In genomic region chr17:89864996-89865395, GRCm38 (mm10) we compare ENCODE assay signal across 22 mouse cellular contexts. TPM values are rescaled to one million over a fixed set of nuclear protein-coding genes. Genes with fewer than 3 reads are reported as not detected.
DNase-seq lines count a peak whose midpoint lies in the region; ATAC-seq lines count a peak whose summit lies in the region.
"Had no signal": no experiment of that assay in that cellular context is flagged by ENCODE, and none has a peak within 500 bp of the region (broad histone marks: within the 10 kb centered on the region; RNA-seq: fewer than 3 reads in every experiment).

No protein-coding gene starts in this region.

- H3K9ac ChIP-seq in forebrain, embryonic 13.5 days = no peak overlapping the region
- H3K9ac ChIP-seq in forebrain, embryonic 11.5 days (ENCODE audit: low read length) = no peak overlapping the region
- H3K9ac ChIP-seq in neural tube, embryonic 11.5 days (ENCODE audit: low read length) = no peak overlapping the region
- H3K9ac ChIP-seq in neural tube, embryonic 15.5 days (replicated peaks) = no peak overlapping the region
- H3K9ac ChIP-seq: limb, embryonic 12.5 days; liver, postnatal 0 days had no signal

- peak; percentile 88 for ATAC-seq in forebrain, embryonic 13.5 days
- no peak for ATAC-seq in forebrain, embryonic 11.5 days (replicated peaks; ENCODE audit: low FRiP score)
- ATAC-seq in neural tube, embryonic 11.5 days (ENCODE audit: insufficient read depth, low FRiP score, low TSS enrichment) = peak; percentile 60; the same call in 1 of the 2 replicates
- ATAC-seq in neural tube, embryonic 15.5 days (ENCODE audit: low FRiP score) = no peak
- ATAC-seq: hindbrain, postnatal 0 days; intestine, embryonic 16.5 days; liver, postnatal 0 days; lung, postnatal 0 days had no signal

- no peak overlapping the region for H3K4me2 ChIP-seq in forebrain, embryonic 13.5 days
- no peak overlapping the region for H3K4me2 ChIP-seq in forebrain, embryonic 11.5 days (ENCODE audit: low read depth, low read length, severe bottlenecking)
- H3K4me2 ChIP-seq in neural tube, embryonic 11.5 days (ENCODE audit: low read depth) = no peak overlapping the region
- no peak overlapping the region for H3K4me2 ChIP-seq in neural tube, embryonic 15.5 days
- H3K4me2 ChIP-seq: heart, embryonic 11.5 days; limb, embryonic 12.5 days; liver, embryonic 11.5 days had no signal

- no peaks in the 10 kb centered on the region for H3K27me3 ChIP-seq in forebrain, embryonic 13.5 days
- H3K27me3 ChIP-seq in forebrain, embryonic 11.5 days (ENCODE audit: control insufficient read depth, insufficient read depth, low read length) = no peaks in the 10 kb centered on the region
- H3K27me3 ChIP-seq in neural tube, embryonic 11.5 days (ENCODE audit: control insufficient read depth, insufficient read depth, low read length) = no peaks in the 10 kb centered on the region
- no peaks in the 10 kb centered on the region for H3K27me3 ChIP-seq in neural tube, embryonic 15.5 days (replicated peaks)
- H3K27me3 ChIP-seq: limb, embryonic 12.5 days had no signal

- 48% methylated on average over 3 of the region's 3 CpGs for WGBS in forebrain, embryonic 13.5 days
- 78% methylated on average over 3 of the region's 3 CpGs for WGBS in forebrain, embryonic 11.5 days
- 75% methylated on average over 3 of the region's 3 CpGs for WGBS in neural tube, embryonic 11.5 days
- 32% methylated on average over 3 of the region's 3 CpGs for WGBS in neural tube, embryonic 15.5 days

- H3K4me3 ChIP-seq in forebrain, embryonic 13.5 days = no peak overlapping the region
- H3K4me3 ChIP-seq in forebrain, embryonic 11.5 days (ENCODE audit: low read depth, low read length) = no peak overlapping the region
- no peak overlapping the region for H3K4me3 ChIP-seq in neural tube, embryonic 11.5 days (ENCODE audit: low read depth, low read length)
- H3K4me3 ChIP-seq in neural tube, embryonic 15.5 days (replicated peaks) = no peak overlapping the region
- H3K4me3 ChIP-seq: limb, embryonic 12.5 days had no signal

- H3K4me1 ChIP-seq in forebrain, embryonic 13.5 days = peaks cover 2% of the 10 kb centered on the region; the same call in 1 of the 2 replicates
- H3K4me1 ChIP-seq in forebrain, embryonic 11.5 days (replicated peaks; ENCODE audit: control insufficient read depth, insufficient read depth, low read length) = no peaks in the 10 kb centered on the region
- no peaks in the 10 kb centered on the region for H3K4me1 ChIP-seq in neural tube, embryonic 11.5 days (ENCODE audit: control insufficient read depth, insufficient read depth, low read length)
- H3K4me1 ChIP-seq in neural tube, embryonic 15.5 days = no peaks in the 10 kb centered on the region
- H3K4me1 ChIP-seq: limb, embryonic 12.5 days had no signal

- no peak overlapping the region for H3K27ac ChIP-seq in forebrain, embryonic 13.5 days
- H3K27ac ChIP-seq in forebrain, embryonic 11.5 days (ENCODE audit: low read depth, low read length) = no peak overlapping the region
- no peak overlapping the region for H3K27ac ChIP-seq in neural tube, embryonic 11.5 days (ENCODE audit: low read depth, low read length)
- H3K27ac ChIP-seq in neural tube, embryonic 15.5 days (replicated peaks) = no peak overlapping the region
- H3K27ac ChIP-seq: hindbrain, postnatal 0 days; limb, embryonic 12.5 days; macrophage had no signal

- no peaks in the 10 kb centered on the region for H3K9me3 ChIP-seq in forebrain, embryonic 13.5 days (replicated peaks)
- H3K9me3 ChIP-seq in forebrain, embryonic 11.5 days (ENCODE audit: control insufficient read depth, low read length) = no peaks in the 10 kb centered on the region
- H3K9me3 ChIP-seq in neural tube, embryonic 11.5 days (ENCODE audit: control insufficient read depth, low read length) = no peaks in the 10 kb centered on the region
- H3K9me3 ChIP-seq in neural tube, embryonic 15.5 days (replicated peaks) = no peaks in the 10 kb centered on the region
- H3K9me3 ChIP-seq: limb, embryonic 12.5 days had no signal

- H3K36me3 ChIP-seq in forebrain, embryonic 13.5 days (ENCODE audit: poor library complexity, severe bottlenecking) = no peaks in the 10 kb centered on the region
- no peaks in the 10 kb centered on the region for H3K36me3 ChIP-seq in forebrain, embryonic 11.5 days (ENCODE audit: control insufficient read depth, insufficient read depth, low read length)
- H3K36me3 ChIP-seq in neural tube, embryonic 11.5 days (ENCODE audit: control insufficient read depth, insufficient read depth, low read length) = no peaks in the 10 kb centered on the region
- H3K36me3 ChIP-seq in neural tube, embryonic 15.5 days = no peaks in the 10 kb centered on the region
- H3K36me3 ChIP-seq: limb, embryonic 12.5 days had no signal

- no peak for DNase-seq in forebrain, embryonic 11.5 days (ENCODE audit: low spot score)
- DNase-seq in left cerebral cortex, adult 9 months (ENCODE audit: low spot score in 2 of 2) = peak; percentile 6 to 37
- DNase-seq in left cerebral cortex, adult 18-20 months (ENCODE audit: low spot score in 2 of 2) = no peak
- no peak for DNase-seq in neural tube, embryonic 11.5 days (ENCODE audit: low spot score)
- no peak for DNase-seq in cerebellum, adult 18-20 months
- no peak for DNase-seq in kidney, postnatal 4 days
- DNase-seq: adrenal gland, postnatal 14 days; cerebellum, adult 11 months; cerebellum, postnatal 14 days; gastrocnemius, postnatal 10 days; kidney, adult 9 months; kidney, postnatal 14 days; liver, postnatal 0 days had no signal

RNA-seq across cellular contexts. Expression of gene Gm10184, which starts 45.3 kb away (rescaled TPM):
- polyA plus RNA-seq in forebrain, embryonic 13.5 days (2015; fragmentation: Nextera tagmentation; extraction: Ambion mirVana) = 68.5 and 68.6 TPM in 2 replicates
- polyA plus RNA-seq in forebrain, embryonic 11.5 days (2014; fragmentation: Nextera tagmentation; extraction: Ambion mirVana) = 88.9 and 102 TPM in 2 replicates
- 1 to 10 TPM; 7.8 to 9.9 TPM for total RNA-seq in left cerebral cortex, adult 18-20 months (2021)
- 70.9 and 77.2 TPM in 2 replicates for polyA plus RNA-seq in neural tube, embryonic 11.5 days (2014; fragmentation: Nextera tagmentation; extraction: Ambion mirVana)
- polyA plus RNA-seq in neural tube, embryonic 15.5 days (2015; fragmentation: Nextera tagmentation; extraction: Ambion mirVana) = 21.8 and 23.0 TPM in 2 replicates

Comparison
In these comparisons a context has a peak if more than half of its experiments do, and no peak if none do; other contexts are left out.
1. ATAC-seq: peak in forebrain, embryonic 13.5 days (single experiment) and neural tube, embryonic 11.5 days (single experiment); none in forebrain, embryonic 11.5 days (single experiment) and neural tube, embryonic 15.5 days (single experiment).
2. DNase-seq: peak in left cerebral cortex, adult 9 months (2 of 2); none in forebrain, embryonic 11.5 days (single experiment), left cerebral cortex, adult 18-20 months (0 of 2), neural tube, embryonic 11.5 days (single experiment), cerebellum, adult 18-20 months (0 of 2) and kidney, postnatal 4 days (0 of 2).